Mouse (Mus musculus) ovary, adult 18-20 months (tissue): ENCODE data around the gene Bicd2.
"Not testable (repeated sequence)": the region's sequence is repeated elsewhere in the genome, so short reads cannot be mapped to it uniquely, and the experiment has no call there.

Experiments used
- DNase-seq: peaks from one replicate; pipeline ENCODE4 v3.0.0; 2022; ENCODE audit warnings: low spot score, mixed read lengths

The Bicd2 gene

DNA sequence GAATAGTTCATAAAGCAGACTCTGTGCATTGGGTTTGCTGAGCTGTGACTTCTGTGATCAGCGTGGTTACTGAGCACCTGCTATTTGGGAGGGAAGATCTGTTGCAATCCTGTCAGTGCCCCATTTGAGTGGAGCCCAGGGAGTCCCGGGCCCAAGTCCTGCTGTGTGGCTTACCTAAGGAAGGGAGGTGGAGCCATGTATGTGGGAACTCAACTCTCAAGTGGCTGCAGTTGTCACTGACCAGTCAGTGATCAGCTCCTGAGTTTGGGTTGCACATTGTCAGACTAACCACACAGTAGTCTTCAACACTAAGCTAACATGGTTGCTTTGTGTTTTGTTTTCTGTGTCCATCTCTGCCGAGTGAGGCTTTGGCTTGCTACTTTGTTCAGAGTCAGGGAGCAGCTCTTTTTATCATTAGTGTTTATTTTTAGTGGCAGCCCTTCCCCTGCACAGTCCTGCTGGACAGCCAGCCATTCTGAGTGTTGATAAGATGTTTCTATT, 19.6 kb downstream of the Bicd2 start:
- no peak for DNase-seq

DNA sequence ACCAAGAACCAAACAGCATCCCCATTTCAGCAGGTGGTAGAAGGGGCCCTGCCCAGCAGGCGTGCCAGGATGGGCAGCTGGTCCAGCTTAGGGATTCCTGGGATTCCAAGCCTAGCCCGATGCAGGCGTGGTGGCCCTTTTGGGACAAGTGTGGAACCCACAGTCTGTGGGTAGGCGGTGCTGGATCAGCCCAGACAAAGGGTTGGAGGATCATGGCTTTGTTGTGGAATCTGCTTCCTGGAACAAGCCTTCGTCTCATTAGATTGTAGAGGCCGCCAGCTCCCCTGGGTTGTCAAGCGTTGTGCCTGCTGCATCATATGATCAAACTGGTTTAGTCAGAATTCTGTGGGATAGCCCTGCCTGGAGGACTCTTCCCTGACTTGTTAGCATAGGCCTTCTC, 21.0 kb downstream of the Bicd2 start:
- DNase-seq, result no peak

DNA sequence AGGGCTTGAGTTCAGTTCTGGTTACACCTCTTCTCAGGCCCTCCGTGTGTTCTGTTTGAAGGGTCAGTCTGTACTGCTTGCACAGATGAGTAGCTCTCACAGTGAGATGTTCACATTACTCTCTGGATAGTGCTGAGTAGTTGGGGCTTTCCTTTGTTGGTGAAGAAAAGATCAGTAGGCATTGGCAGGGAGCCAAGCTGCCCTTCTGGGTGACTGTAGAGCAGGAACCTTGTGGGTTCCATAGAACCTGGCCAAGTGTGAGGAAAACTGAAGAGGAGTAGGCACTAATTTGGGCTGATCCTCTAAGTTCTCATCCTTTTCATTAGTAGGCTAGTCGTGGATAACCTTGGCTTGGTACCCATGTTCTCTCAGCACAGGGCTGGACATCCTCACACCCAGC, 21.4 kb downstream of the Bicd2 start:
- no peak for DNase-seq

DNA sequence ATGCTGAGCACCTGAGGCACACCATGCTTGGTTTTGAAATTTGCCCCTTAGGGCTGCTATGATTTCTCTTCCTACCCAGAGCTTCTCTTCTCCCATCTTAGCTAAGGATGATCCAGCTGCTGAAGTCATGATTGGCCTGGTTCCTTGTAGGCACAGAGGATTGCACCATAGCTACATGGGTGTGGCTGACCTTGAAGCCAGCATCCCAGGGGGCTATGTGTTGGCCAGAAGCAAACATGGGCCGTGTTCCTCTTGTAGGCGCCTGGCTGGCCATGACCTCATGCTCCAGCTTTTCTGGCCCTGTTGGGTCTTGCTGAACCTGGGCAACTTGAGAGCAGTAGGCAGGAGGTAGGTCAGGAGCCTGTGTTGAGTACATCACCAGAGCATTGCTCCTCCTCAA, 23.3 kb downstream of the Bicd2 start:
- peak; percentile 45 for DNase-seq

DNA sequence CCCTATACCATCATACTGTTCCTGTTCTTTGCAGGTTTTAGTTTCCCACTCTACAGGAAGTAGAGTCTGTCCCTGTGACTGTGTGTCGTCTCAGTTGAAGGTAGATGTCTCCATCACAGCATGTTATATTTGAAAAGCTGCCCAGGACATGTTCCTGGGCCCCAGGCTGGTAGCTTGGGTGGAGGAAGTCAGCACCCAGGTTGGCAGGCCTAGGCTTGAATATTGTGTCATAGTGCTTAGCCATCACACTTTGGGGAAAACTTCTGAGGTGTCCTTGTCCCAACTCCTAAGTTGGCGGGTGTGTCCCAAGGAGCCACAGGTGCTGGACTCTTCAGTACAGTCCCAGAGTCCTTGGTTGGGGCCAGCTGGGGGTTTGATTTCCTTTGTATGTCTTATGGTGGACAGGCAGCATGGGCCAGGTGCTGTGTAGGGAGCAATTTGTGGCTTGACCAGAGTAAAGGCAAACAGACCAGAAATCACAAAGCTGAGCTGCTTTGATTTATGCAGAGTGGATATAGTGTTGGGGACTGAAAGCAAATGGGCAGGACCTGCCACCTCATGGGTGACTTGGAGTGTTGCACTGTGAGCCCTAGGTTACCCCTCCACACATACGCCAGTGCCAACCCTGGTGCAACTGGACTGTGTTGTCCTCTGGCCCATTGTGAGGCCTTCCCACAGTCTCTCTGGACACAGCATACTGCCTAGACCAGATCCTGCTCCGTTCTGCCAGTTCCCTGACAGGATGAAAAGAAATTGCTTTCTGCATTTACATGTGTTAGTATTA, 26.5 kb downstream of the Bicd2 start:
- no peak for DNase-seq

DNA sequence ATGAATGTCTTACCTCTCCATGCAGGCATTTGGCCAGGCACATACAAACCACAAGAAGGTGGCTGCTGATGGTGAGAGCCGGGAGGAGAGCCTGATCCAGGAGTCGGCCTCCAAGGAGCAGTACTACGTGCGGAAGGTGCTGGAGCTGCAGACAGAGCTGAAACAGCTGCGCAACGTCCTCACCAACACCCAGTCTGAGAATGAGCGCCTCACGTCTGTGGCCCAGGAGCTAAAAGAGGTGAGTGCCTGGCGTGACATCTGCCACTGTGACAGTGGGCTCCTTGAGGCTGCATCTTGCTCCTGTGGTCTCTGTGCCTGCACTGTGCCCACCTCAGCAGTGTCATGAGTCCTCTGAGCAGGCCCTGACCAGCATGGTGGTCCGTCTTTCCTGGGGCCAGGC, 28.0 kb downstream of the Bicd2 start:
- DNase-seq, result no peak

DNA sequence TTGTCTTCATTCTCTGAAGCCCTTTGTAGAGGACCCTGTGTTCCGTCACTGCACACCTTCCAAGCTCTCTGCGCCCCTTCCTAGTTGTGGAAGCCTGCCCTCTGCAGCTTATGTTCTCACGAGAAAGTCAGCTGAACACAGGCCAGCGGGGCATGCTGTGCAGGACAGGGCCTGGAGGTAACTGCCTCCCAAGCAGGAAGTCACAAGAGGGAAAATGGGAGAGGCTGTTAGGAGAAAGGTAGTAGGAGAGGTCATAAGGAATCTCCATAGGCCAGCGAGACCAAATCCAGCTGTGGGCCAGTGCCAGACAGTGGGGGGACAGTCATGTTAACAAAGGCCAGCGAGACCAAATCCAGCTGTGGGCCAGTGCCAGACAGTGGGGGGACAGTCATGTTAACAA, 28.8 kb downstream of the Bicd2 start:
- not testable (repeated sequence) for DNase-seq

DNA sequence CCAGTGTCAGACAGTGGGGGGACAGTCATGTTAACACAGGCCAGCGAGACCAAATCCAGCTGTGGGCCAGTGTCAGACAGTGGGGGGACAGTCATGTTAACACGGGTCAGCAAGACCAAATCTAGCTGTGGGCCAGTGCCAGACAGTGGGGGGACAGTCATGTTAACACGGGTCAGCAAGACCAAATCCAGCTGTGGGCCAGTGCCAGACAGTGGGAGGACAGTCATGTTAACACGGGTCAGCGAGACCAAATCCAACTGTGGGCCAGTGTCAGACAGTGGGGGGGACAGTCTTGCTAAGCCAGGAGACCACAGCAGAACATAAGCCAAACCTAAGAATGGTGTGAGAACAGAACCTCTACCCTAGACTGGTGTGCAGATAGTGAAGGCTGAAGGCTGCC, 29.5 kb downstream of the Bicd2 start:
- DNase-seq, result not testable (repeated sequence)

DNA sequence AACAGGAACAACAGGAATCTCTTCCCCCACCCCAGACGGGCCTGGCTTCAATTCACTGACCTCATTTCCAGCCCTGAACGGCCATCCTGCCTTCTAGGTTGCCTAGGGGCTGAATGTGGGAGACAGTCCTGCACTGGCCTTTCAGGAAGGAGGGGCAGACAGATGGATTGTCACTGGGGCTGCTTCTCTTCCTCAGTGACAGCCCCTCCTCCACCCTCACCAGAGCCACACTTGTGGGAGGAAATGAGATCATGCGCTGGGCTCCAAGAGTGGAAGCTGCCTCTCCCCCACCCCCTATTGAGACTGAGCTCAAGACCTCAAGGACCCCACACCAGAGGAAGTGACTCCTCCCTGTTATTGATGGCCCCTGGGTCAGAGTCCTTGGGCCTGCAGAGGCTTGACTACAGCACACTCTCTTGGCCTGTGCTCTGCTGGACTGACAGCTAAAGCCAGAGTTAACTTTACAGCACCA, 30.1 kb downstream of the Bicd2 start:
- DNase-seq, result peak; percentile 36

DNA sequence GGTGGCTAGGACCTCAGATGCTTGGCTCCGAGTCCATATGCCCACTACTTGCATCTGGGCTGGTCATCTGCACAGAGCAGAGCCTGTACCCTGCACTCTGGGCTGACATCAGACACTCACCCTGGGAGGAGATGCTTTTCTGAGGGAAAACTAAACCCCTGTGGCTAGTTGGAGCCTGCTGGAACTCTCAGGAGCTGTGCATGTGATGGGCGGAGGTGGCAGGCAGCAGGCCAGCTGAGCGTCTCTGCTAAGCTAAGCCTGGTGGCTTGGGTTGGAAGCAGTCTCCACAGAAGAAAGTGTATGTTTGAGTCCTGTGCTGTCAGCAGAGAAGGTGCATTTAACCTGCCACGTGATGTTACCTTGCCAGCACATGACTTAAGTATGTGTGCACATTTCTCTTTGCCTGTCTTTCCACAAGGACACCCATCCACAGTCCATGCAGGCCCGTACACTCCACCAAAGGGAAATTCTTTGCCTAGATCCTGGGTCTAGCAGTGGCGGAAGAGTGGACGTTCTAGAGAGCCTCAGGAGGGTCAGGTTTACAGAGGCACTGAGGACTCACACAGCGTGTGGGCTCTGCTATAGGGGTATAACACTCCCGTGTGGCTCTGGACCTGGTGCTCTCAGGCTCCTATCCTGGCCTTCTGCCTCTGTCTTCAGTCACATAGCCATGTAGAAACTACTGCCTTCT, 31.1 kb downstream of the Bicd2 start:
- DNase-seq, result no peak

DNA sequence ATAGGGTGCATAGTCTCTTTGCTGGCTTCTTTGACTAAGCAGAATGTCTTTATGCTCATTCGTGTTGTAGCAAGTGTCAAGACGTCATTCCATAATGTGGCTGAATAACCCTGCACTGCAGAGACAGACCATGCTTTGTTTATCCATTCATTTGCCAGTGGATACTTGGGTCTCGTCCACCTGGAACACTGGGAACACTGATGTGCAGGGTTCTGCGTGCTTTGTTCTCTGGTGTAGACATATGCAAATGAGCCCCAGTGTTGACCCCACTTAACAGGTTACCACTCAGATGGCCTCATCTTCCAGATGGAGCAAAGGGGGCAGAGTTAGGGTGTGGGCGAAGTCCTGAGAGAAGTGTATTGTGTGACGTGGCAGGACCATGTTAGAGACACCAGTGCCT, 32.9 kb downstream of the Bicd2 start:
- DNase-seq, result no peak

DNA sequence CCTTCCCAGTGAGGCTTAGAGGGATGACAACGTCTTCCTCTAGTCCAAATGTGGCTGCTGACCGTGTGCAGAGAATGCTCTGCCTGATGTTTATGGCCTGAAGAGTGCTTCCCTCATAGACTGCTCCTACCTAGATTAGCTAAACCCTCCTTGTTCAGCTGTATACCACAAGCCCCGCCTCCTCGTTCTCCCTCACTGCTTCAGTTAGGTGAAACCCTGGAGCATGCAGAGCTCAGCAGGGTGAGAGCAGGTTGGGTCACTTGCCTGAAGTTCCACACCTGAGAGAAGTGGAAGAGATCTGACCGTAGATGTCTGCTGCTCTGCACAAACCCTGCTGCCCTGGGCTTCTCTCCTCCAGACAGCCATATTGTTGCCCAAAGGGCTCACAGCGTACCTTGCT, 33.3 kb downstream of the Bicd2 start:
- DNase-seq, result no peak

DNA sequence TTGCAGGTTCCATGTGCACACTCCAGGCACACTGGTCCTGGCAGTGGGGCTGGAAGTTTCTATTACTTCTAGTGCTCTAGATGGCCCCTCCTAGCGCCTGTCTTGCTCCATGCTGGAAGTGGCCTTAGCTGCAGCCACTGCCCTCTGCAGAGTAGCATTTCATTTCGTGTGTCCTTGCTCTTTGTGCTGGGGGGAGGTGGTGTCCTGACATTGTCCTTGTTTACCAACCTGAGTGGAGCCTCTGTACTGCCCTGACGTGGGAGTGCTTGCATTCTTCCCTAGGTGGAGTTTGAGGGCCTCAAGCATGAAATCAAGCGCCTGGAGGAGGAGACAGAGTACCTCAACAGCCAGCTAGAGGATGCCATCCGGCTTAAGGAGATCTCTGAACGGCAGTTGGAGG, 36.2 kb downstream of the Bicd2 start:
- no peak for DNase-seq

DNA sequence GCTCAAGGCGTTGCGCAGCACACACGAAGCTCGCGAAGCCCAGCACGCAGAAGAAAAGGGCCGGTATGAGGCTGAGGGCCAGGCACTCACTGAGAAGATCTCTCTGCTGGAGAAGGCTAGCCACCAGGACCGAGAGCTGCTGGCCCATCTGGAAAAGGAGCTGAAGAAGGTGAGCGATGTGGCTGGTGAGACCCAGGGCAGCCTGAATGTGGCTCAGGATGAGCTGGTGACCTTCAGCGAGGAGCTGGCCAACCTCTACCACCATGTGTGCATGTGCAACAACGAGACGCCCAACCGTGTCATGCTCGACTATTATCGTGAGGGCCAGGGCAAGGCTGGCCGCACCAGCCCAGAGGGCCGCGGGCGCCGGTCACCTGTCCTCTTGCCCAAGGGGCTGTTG, 37.9 kb downstream of the Bicd2 start:
- no peak for DNase-seq

DNA sequence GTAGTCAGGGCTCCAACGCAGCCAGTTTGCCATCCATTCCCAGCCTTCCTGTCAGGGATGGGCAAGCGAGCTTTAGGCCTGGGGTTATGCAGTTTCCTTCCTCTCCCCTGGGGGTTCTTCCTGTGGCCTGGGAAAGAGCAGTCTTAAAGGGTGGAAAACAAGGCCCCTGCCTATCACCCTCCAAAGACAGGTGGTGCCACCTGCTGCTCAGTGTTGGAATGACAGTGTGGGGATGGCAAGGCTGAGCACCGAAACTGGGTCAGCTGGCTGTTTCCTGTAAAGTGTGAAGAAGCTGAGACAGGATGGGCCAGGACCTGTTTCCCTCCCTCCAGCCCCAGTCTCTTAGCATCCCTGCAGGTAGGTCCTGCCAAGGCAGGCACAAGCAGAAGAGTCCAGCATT, 39.8 kb downstream of the Bicd2 start:
- DNase-seq, result peak; percentile 45

DNA sequence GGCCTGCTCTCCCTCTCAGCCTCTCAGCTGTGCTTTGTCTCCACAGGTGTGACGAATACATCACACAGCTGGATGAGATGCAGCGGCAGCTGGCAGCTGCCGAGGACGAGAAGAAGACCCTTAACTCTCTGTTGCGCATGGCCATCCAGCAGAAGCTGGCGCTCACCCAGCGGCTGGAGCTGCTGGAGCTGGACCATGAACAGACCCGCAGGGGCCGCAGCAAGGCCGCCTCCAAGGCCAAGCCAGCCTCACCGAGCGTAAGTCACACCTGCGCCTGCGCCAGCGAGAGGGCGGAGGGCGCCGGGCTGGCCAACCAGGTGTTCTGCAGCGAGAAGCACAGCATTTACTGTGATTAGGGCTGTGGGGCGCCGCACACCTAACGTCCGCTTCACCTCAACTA, 41.6 kb downstream of the Bicd2 start:
- DNase-seq, result no peak

DNA sequence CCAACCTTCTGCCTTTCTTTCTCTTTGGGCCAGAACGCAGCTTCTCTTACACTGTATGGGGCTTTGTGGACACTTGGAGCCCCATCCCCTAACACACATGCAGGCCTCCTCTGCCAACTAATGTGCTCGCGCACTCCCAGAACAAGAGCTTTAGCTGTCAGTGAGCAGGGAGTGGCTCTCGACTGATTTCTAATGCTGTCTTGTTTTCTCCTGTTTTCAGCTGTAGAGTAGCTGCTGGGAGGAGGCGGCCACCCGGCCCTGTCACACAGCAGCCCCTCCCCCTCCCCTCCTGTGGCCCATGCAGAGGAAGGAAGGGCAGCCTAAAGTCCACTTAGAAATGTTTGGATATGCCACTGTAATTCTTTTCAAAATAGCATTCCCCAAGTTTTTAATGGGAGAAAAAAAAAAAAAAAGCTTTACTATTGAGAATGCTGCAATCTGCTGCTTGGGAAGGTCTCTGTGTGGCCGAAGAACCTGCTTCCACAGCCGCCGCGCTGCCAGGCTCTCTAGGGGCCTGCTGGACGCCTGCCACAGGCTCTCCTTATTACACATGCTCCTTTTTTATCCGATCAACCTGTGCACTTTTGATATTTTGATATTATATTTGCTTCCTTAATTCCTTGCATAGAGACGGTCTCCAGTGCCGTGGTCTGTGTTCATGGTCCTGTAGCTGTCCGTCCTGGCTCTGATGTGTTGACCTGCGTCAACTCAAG, 43.5 kb downstream of the Bicd2 start:
- no peak for DNase-seq

DNA sequence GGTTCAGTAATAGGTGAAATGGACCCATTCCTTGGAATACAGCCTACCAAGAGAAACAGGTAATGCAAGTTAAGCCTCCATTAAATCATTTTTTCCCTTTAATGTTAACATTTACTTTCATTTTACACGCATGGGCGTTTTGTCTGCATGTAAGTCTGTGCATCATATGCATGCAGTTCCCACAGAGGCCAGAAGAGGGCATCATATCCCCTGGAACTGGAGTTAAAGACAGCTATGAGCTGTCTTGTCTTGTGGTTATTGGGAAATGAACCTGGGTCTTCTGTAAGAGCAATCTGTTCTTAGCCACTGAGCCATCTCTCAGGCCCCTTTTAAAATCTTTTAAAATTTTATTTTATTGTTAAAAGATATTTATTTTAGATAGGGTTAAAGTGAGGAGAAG, 50.0 kb downstream of the Bicd2 start:
- no peak for DNase-seq

DNA sequence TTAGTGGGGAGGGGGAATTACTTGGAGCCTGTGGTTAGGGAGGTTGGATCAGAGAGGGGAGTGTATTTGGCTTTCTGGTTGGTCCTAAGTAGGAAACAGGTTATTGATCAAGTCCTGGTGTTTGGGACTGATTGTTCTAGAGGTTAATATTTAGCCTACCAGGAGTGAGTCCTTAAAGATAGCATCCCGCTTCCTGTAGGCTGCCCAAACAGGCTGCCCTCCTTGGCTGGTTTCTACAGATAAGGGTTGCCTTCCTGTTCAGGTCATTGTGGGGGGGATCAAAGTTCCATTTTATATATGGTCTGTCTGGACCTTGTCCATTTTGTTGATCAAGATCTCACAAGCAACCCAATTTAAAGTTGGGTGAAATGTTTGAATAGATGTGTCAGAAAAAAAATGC, 52.2 kb downstream of the Bicd2 start:
- DNase-seq, result no peak

DNA sequence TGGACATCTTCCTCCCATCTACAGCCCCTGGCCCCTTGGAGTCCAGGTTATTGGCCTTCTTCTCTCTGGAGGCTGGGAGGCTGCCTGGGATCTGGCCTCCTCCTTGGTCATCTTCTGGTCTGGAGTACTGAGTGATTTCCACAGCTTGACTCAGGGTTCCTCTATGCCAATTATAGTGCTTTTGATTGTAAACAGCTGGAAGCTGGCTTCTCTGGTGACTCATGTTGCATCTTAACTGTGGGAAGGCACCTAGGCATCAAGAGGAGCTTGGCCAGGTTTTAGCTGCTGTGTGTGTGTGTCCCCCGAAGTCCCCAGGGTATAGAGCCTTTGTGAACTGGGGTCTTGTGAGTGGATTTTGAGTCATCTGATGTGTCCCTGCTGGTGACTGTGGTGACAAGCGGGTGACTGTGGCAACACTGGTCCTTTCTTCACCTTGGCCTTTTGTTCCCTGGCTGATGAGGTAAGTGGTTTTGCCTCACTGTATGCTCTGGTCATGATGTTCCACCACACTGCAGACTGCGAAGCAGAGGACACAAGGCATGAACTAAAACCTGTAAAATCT, 53.6 kb downstream of the Bicd2 start:
- DNase-seq, result no peak

DNA sequence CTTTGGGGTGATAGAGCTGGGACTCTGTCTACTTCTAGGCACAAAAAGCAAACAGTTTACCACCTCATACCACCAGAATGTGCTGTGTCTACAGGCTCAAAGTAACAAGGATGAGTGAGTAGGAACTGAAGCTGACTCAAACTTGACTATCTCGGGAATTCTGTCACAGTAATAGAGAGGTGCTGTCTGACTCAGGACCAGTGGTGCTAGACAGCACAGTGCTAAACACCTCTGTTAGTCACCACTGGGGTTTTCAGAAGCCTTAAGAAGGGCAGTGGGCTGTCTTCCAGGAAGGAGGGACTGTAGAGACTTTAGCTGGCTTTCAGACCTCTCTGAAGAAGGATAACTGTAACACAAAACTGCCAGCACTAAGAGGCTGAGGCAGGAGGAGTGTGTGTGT, 55.4 kb downstream of the Bicd2 start:
- DNase-seq, result no peak

DNA sequence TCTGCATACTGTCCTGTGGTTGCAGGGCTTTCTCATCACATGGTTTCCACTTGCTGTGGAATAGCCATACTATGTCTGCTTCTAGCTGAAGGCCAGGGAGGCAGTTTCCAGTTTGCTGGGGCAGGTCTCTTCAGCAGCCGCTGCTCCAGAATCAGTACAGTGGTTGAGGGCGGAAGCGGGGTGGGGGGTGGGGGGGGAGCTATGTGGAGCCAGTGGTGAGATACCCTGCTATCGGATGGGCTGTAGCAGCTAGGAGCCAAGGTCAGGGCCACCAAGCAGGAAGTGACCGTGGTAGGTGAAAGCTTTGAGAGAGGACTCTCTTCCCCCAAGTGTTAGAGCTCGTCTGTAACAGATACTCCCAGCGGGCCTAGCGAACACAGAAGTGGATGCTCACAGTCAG, 56.8 kb downstream of the Bicd2 start:
- DNase-seq, result no peak

DNA sequence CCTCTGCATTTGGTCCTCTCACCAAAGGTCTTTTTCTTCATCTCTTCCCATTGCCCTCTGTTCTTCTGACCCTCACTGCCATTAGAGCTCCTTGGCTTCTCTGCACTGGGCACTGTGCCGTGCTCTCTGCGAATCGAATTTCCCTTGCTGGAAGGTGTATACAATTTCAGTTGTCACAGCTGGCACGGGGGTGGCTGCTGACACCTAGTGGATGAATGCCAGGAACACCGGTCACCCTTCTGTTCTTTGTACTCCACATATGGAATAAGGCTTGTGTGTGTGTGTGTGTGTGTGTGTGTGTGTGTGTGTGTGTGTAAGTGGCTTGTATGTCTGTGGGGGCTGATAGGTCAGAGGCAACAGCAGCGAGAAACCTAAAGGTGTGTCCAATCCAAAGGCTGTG, 58.8 kb downstream of the Bicd2 start:
- no peak for DNase-seq
